Mouse (Mus musculus) CD4-positive, CD25-positive, alpha-beta regulatory T cell (primary cell): ENCODE results near the gene Zscan5b. TPM values are rescaled to one million over a fixed set of nuclear protein-coding genes. Genes with fewer than 3 reads are reported as not detected.

Experiments
- polyA plus RNA-seq: library from polyadenylated mRNA; unstranded; fragments of 100-300 nt; shearing (Covaris generic); gene quantifications from one replicate; pipeline ENCODE4 v1.2.1, GENCODE M21; 2017

Zscan5b gene
- polyA plus RNA-seq: not detected

GRCm38 (mm10) chr7:6221978-6222377 lies at the start of gene Zscan5b:
Gene Zscan5b (plus strand): TSS chr7:6222278.

GRCm38 (mm10) chr7:6196790-6197189 lies 25.3 kb upstream of the Zscan5b start, which contains the start of gene Galp:
Gene Galp (plus strand): TSS chr7:6197090.

GRCm38 (mm10) chr7:6252410-6252809 lies 30.3 kb downstream of the Zscan5b start, which contains the start of gene Epp13:
Gene Epp13 (plus strand): TSS chr7:6252710.

GRCm38 (mm10) chr7:6285842-6286705 lies 64.0 kb downstream of the Zscan5b start, which contains the start of gene Zfp667:
Gene Zfp667 (plus strand): TSS chr7:6286579.

Other genes starting within 250 kb of the Zscan5b start
- not detected for gene Vmn1r65, start 211.3 kb upstream of the Zscan5b start, polyA plus RNA-seq
- not detected for gene Nlrp4c, start 177.1 kb upstream of the Zscan5b start, polyA plus RNA-seq
- gene Zfp787, start 66.3 kb upstream of the Zscan5b start, polyA plus RNA-seq: 43.6 TPM
- gene Zfp444, start 50.1 kb upstream of the Zscan5b start, polyA plus RNA-seq: 45.8 TPM
- gene Galp, start 25.2 kb upstream of the Zscan5b start, polyA plus RNA-seq: not detected
- gene Epp13, start 30.4 kb downstream of the Zscan5b start, polyA plus RNA-seq: not detected
- 6.1 TPM for gene Zfp667, start 64.3 kb downstream of the Zscan5b start, polyA plus RNA-seq
- 1.1 TPM for gene Zfp583, start 109.0 kb downstream of the Zscan5b start, polyA plus RNA-seq
- 0.99 TPM for gene Gm3854, start 121.5 kb downstream of the Zscan5b start, polyA plus RNA-seq
- gene Zfp78, start 141.0 kb downstream of the Zscan5b start, polyA plus RNA-seq: 4.2 TPM
- 14.5 TPM for gene Zfp28, start 161.0 kb downstream of the Zscan5b start, polyA plus RNA-seq
- gene Smim17, start 176.4 kb downstream of the Zscan5b start, polyA plus RNA-seq: not detected
- not detected for gene Gm20715, start 188.0 kb downstream of the Zscan5b start, polyA plus RNA-seq
- gene Olfr1344, start 216.4 kb downstream of the Zscan5b start, polyA plus RNA-seq: 0.17 TPM
- not detected for gene Olfr1336, start 233.9 kb downstream of the Zscan5b start, polyA plus RNA-seq
- not detected for gene Olfr1346, start 244.8 kb downstream of the Zscan5b start, polyA plus RNA-seq